Mouse (Mus musculus) bone marrow macrophage, adult 2 months (primary cell): ENCODE results near the gene Tpst1. TPM values are rescaled to one million over a fixed set of nuclear protein-coding genes. Genes with fewer than 3 reads are reported as not detected.

Experiments
- H3K27ac ChIP-seq: 2 replicates; pipeline ENCODE4 v1.5.1; 2012; ENCODE audit warnings: low read depth, low read length; ENCODE audit not compliant: insufficient read depth
- H3K4me1 ChIP-seq: 2 replicates; pipeline ENCODE4 v1.6.1; 2012; ENCODE audit warnings: low read length; ENCODE audit not compliant: control insufficient read depth, insufficient read depth
- H3K4me3 ChIP-seq: 2 replicates; pipeline ENCODE4 v1.5.1; 2012; ENCODE audit warnings: mild to moderate bottlenecking, low read length, moderate library complexity; ENCODE audit not compliant: insufficient read depth
- CTCF ChIP-seq: IDR thresholded peaks from 2 replicates; pipeline ENCODE4 v1.5.1; 2012; ENCODE audit warnings: low read depth, mild to moderate bottlenecking, low read length, moderate library complexity
- POLR2A ChIP-seq: IDR thresholded peaks from 2 replicates; pipeline ENCODE4 v1.6.1; 2012; ENCODE audit warnings: mild to moderate bottlenecking, low read depth, low read length, borderline replicate concordance
- polyA plus RNA-seq: library from polyadenylated mRNA; stranded (reverse); fragments of >200 nt; gene quantifications from 2 replicates; pipeline ENCODE4 v1.2.4, GENCODE M21; 2012; ENCODE audit not compliant: missing spikeins, insufficient read depth, insufficient read length

The Tpst1 gene
- polyA plus RNA-seq, 1 experiment: 14.7 TPM

DNA sequence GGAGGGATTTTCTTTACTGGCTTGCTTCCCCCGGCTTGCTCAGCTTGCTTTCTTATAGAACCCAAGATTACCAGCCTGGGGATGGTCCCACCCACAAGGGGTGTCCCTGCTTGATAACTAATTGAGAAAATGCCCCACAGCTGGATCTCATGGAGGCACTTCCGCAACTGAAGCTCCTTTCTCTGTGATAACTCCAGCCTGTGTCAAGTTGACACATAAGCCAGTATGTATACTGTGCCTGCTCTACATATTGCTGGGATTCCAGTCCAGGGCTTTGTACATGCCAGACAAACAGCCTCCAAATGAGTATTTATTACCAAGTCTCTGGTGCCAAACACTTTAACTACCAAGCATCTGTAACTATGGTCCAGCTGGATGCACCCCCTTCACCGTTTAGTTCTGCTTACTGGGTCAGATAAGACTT lies 5.3 kb upstream of the Tpst1 start:
- Histone ChIP-seq H3K4me1 (0 out of 2 replicates have a peak, but pooled peaks cover 2% of the 10 kb centered on the region), H3K4me3 (no peak overlapping the region), H3K27ac (no peak overlapping the region)
- no peak for TF ChIP-seq CTCF
- no peak for TF ChIP-seq POLR2A

DNA sequence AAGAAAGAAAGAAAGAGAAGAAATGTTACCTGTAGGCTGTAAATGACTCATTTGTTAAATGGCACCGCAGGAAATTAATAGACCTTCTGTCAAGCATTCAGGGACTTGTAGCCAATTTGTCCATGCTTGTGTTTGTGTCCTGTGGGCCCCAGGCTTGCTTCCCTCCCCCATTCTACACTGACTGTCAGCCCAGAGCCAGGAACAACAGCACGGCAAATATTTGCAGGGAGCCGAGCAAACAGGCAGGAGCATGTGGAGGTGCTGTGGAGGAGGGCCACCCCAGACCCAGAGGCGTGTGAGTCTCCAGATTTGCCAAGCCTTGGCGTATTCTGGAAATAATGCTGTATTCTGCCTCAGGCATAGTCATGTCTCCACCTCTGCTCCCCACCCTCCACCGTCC lies 1.4 kb downstream of the Tpst1 start:
- H3K4me1 ChIP-seq: peaks cover 21% of the 10 kb centered on the region
- no peak overlapping the region for H3K4me3 ChIP-seq
- no peak for TF ChIP-seq POLR2A
- no peak for TF ChIP-seq CTCF
- no peak overlapping the region for H3K27ac ChIP-seq

DNA sequence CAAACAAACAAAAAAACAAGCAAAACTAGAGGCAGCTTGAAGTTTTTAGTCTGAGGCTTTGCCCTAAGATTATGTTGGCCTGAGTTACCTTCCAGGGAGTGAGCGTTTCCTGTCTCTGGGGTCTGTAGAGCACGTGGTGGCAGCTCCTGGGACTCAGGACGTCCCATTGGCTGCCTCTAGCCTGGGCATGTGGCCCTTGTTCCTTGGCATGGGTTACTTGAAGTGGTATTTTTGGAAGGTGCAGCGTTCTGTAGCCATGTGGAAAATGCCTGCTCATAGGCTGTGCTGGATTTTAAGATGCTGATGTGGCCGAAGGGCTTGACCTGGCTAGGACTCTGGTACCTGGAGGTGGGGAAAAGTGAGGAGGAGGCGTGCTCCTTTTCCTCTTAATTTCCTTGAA lies 3.3 kb downstream of the Tpst1 start:
- no peak overlapping the region for H3K4me3 ChIP-seq
- no peak overlapping the region for H3K27ac ChIP-seq
- TF ChIP-seq CTCF: no peak
- no peak for TF ChIP-seq POLR2A
- H3K4me1 ChIP-seq: peaks cover 26% of the 10 kb centered on the region

DNA sequence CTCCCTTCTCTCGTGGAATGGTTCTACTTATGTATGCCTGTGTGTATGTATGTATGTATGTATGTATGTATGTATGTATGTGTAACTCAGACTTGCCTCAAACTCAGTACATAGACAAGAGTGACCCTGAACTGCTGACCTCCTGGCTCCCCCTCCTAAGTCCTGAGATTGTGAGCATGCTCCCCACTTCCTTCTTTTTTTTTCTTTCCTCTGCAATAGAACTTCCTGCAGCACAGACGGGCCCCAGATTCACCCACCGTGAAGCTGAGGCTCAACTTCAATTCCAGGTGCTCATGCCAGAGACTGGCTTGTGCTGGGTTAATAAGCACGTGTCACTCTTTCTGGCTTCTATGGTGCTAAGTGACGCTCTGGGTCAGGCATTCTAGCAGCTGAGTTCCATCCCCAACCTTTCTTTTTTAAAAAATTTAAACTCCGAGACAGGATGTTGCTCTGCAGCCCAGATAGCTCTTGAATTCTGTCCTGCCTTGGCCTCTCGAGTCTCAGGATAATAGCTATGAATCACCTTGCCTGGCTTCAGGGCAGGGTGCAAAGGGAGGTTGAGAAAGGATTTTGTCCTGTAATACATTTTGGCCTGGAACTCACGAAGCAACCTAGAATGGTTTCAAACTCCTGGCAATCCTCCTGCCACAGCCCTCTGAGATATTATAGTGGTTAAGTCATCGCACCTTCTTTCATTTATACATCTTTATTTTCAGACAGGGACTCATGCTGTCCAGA lies 5.1 kb downstream of the Tpst1 start:
- no peak for TF ChIP-seq POLR2A
- no peak for TF ChIP-seq CTCF
- Histone ChIP-seq H3K4me1 (peaks cover 32% of the 10 kb centered on the region), H3K27ac (peak overlapping the region; percentile 29; the same call in 1 of the 2 replicates), H3K4me3 (no peak overlapping the region)

DNA sequence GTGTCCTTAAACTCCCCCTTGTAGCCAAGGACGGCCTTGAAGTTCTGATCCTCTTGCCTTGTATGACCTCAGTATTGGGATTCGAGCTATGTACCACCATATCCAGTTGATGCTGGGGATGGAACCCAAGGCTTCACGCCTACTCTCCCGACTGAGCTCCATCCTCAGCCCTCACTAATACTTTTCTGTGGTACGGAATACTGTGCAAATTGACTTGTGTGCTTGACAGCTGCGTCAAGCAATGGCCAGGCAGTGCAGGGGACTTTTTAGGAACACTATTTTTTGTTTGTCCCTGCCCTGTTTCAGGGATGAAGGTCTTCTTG lies 5.7 kb downstream of the Tpst1 start:
- Histone ChIP-seq H3K27ac (peak overlapping the region; percentile 29), H3K4me1 (peaks cover 32% of the 10 kb centered on the region), H3K4me3 (peak overlapping the region; percentile 77)
- TF ChIP-seq POLR2A (no peak), CTCF (no peak)

DNA sequence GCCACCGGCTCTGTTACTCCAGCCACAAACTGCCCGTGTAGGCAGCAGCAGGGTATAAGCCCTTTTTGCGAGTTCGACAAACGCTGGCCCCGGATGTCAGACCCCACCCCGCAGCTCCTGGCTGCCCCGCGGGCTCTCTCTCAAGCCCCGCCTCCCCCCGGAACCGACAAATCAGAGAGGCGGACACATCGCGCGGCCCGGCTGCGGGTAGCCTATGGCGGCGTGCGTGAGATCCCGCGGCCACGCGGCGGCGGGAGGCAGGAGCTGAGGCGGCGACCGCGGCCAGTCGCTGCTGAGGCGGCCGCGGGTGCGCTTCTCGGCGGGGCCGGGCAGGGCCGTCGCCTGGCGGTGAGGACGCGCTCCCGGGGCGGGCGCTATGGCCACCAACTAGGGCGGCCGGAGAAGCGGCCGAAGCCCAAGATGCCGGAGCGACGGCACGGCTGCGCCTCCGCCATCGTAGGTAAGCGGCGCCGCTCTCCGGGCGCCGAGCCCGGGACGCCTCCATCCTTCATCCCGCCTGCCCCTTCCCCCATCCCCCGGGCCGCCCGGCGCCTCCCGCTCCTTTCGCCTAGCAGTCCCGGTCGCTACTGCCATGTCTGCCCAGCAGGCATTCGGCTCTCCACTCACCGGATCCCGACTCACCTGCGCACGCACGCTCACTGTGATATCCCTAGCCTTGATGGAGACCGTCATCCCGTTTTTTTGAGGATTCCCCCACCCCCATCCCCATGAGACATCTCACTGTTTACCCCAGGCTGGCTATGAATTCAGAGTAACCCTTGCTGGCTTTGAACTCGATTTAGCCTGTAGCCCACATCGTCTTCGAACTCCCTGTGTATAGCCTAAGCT lies 6.3 kb downstream of the Tpst1 start:
- TF ChIP-seq POLR2A (peak; percentile 85; the same call in 1 of the 2 replicates), CTCF (no peak)
- Histone ChIP-seq H3K4me3 (peak overlapping the region; percentile 77), H3K4me1 (peaks cover 32% of the 10 kb centered on the region), H3K27ac (peak overlapping the region; percentile 29)

DNA sequence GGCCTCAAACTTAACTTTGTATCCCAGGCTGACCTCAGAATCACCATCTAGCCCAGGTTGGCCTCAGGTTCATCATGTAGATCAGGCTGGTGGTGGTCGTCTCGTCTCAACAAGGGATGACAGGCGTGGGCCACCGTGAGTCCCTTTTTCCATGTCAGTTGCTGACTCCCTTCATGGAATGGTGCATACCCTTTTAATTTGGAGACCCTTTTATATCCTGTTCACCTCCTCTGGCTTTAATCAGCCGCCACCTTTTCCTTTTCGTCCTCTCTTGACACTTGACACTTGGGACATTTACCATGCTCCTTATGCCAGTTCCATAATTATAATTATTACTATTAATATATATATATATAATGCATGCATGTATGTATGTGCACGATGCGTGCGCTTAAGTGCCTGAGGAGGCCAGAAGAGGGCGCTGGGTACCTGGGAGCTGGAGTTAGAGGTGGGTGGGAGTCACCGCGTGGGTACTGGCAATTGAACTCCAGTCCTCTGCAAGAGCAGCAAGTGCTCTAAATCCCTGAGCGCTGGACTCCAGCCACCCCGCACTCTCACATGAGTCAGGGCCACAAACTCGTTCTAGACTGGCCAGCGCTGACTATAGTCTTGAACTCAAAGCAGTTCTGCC lies 7.0 kb downstream of the Tpst1 start:
- Histone ChIP-seq H3K4me3 (peak overlapping the region; percentile 77), H3K4me1 (peaks cover 27% of the 10 kb centered on the region), H3K27ac (peak overlapping the region; percentile 70)
- TF ChIP-seq POLR2A: no peak
- TF ChIP-seq CTCF: peak; percentile 34; the same call in 1 of the 2 replicates

DNA sequence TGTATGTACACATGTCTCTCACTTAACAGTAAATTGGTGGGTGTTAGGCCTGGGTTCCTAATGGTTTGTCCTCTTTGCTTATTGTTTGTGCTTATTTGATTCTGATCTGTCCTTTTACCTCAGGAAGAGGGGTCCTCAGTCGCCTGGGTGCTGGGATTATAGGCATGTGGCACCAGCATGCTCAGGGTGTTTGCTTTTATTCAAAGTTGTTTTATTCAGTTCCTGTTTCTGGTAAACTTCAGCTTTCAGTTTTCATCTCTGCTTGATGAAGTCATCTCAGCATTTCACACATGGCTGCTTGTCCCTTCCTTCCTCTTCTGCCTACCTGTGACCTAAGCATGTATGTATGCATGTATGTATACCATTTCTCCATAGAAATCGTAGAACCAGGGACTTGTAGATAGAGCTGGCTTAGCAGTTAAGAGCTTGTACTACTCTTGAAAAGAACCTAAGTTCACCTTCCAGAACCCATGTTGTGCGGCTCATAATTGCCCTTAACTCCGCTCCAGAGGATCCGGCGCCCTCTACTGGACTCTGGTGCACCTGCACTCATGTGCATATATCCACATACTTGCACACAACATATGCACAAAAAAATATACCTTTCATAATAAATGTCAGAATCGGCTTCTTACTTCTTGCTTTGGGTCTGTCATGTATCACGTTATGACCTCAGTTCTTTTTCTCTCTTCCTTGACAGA lies 8.2 kb downstream of the Tpst1 start:
- Histone ChIP-seq H3K4me1 (peaks cover 24% of the 10 kb centered on the region), H3K4me3 (peak overlapping the region; percentile 30; the same call in 1 of the 2 replicates), H3K27ac (peak overlapping the region; percentile 70)
- no peak for TF ChIP-seq POLR2A
- peak; percentile 67 for TF ChIP-seq CTCF

DNA sequence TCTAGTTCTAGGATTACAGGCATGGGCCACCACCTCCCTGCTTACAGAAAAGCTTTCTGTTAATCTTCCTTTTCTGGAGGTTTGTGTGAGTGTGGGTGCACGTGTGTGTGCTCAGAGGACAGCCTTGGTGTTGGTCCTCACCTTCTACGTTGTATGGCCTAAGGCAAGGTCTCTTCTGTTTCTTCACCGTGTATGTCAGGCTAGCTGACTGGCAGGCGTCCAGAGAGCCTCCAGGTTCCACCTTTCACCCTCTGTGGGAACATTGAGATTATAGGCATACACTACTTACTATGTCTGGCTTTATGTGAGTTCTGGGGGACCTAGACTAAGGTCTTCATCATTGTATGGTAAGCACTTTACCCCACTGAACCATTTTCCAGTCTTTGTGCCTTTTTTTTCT lies 9.3 kb downstream of the Tpst1 start:
- peaks cover 24% of the 10 kb centered on the region for H3K4me1 ChIP-seq
- H3K27ac ChIP-seq: no peak overlapping the region
- TF ChIP-seq POLR2A (no peak), CTCF (no peak)
- H3K4me3 ChIP-seq: no peak overlapping the region
